Mouse (Mus musculus) heart, embryonic 13.5 days (tissue): ENCODE data around the gene Sim2. TPM values are rescaled to one million over a fixed set of nuclear protein-coding genes. Genes with fewer than 3 reads are reported as not detected.

Experiments
- ATAC-seq: fragments of 200-750 bp; cut with Nextera tagmentation; 2 replicates; pipeline ENCODE4 v1.8.0; 2017; ENCODE audit warnings: moderate TSS enrichment; ENCODE audit not compliant: insufficient number of reproducible peaks, low FRiP score, low TSS enrichment; ENCODE audit errors: extremely low read depth
- H3K27ac ChIP-seq: fragments of 300-500 bp; sonication (generic); replicated peaks from 2 replicates; pipeline ENCODE4 v1.5.1; 2015; ENCODE audit warnings: moderate library complexity, mild to moderate bottlenecking, inconsistent platforms
- H3K27me3 ChIP-seq: fragments of 300-500 bp; sonication (generic); replicated peaks from 2 replicates; pipeline ENCODE4 v1.6.1; 2015; ENCODE audit warnings: mild to moderate bottlenecking, inconsistent platforms
- H3K36me3 ChIP-seq: fragments of 300-500 bp; sonication (generic); 2 replicates; pipeline ENCODE4 v1.6.1; 2015; ENCODE audit warnings: mild to moderate bottlenecking, inconsistent platforms
- H3K4me1 ChIP-seq: fragments of 300-500 bp; sonication (generic); 2 replicates; pipeline ENCODE4 v1.6.1; 2015; ENCODE audit warnings: inconsistent platforms
- H3K4me2 ChIP-seq: fragments of 300-500 bp; sonication (generic); 2 replicates; pipeline ENCODE4 v1.6.1; 2015; ENCODE audit warnings: inconsistent platforms, mild to moderate bottlenecking, moderate library complexity
- H3K4me3 ChIP-seq: fragments of 300-500 bp; sonication (generic); 2 replicates; pipeline ENCODE4 v1.5.1; 2015; ENCODE audit warnings: moderate library complexity, mild to moderate bottlenecking, inconsistent platforms
- H3K9ac ChIP-seq: fragments of 300-500 bp; sonication (generic); 2 replicates; pipeline ENCODE4 v1.6.1; 2015; ENCODE audit warnings: inconsistent platforms, mild to moderate bottlenecking, moderate library complexity
- H3K9me3 ChIP-seq: fragments of 300-500 bp; sonication (generic); 2 replicates; pipeline ENCODE4 v1.6.1; 2016; ENCODE audit warnings: inconsistent platforms
- WGBS: fragments of 180-500 bp; shearing (Covaris S2); methylation state at CpG from one replicate; pipeline ENCODE4 v1.1.7; 2015; ENCODE audit warnings: mixed read lengths; 5-methylcytosine and 5-hydroxymethylcytosine counted together
- polyA plus RNA-seq: library from polyadenylated mRNA; unstranded; fragments of >200 nt; fragmentation: Nextera tagmentation; extraction: Ambion mirVana; gene quantifications from 2 replicates; pipeline ENCODE4 v1.2.1, GENCODE M21; 2015

Sim2 gene
- polyA plus RNA-seq, 1 experiment from 2014 or later = 0.07 TPM

DNA sequence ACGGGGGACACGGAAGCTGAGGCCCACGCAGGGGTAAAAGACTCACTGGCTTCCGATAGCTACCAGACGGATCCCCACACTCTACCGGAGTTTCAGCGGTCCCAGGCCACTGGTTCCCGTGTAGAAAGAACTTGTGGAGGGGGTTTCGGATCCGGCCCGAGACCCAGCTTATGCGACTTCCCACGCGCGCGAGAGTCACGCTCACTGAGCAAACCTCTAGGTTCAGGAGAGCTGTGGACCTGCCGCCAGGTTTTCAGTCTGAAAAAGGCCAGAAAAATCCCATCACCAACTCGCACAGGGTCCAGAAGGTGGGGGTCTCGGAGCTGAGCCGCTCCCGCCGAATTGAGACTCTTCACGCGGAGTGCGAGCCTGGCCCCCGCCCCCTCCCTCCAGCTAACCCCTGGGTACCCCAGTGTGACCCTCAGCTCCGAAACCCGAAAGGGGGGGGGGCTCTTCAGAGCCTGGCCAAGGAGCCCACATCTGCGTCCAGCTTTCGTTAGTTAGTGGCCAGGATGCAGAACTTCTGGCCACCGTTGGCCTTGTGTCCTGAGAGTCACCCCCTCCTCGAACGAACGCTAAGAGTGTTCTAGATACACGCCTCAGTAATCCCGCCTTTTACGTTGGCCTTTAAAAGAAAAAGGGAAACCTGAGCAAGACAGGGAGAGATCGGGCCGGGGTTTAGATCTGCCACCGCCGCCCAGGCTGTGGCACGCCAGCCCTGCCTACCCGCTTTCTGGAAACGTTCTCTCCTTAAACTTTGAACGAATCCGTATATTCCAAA lies 5.5 kb upstream of the Sim2 start:
- 1% methylated on average over 47 of the region's 47 CpGs for WGBS
- no peak overlapping the region for H3K9ac ChIP-seq
- 0 out of 2 replicates have a peak overlapping the region, but pooled peaks have one; percentile 3 for H3K4me3 ChIP-seq
- no peak for ATAC-seq
- peaks cover 14% of the 10 kb centered on the region for H3K4me1 ChIP-seq
- no peak overlapping the region for H3K27ac ChIP-seq
- no peaks in the 10 kb centered on the region for H3K36me3 ChIP-seq
- H3K9me3 ChIP-seq = no peaks in the 10 kb centered on the region
- peaks cover 95% of the 10 kb centered on the region for H3K27me3 ChIP-seq
- H3K4me2 ChIP-seq = peak overlapping the region; percentile 16; the same call in 1 of the 2 replicates

DNA sequence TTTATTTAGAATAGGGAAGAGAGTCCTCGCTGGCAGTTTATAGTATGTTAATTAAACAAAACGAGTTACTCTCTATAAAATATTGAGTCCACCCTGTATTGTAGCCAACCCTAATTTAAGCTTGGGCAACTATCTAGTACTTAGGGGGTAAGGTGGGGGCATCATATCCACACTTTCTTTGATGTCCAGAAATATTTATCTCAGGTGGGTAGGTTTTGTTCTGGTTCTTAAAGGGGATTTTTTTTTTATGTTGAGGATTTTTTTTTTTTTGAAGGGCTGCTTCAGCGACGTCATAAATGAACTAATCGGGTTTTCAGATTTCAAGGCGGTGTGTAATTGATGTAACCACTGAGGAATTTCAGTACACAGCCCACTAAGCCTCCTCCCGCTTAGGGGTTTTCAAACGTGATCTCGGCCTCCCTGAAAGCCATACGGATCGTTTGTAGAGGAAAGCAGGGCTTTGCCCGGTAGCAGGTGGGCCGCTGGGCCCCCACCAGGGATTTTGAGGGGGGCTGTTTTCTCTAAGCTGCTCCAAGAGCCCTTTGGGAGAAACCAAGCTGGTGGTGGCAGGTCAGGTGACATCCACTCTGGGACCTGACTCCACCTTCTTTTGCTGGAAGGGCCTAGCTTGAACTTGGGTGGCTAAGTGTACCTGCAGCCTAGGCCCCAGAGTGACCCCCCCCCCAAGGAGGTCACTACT lies 4.7 kb upstream of the Sim2 start:
- Histone ChIP-seq H3K4me1 (peaks cover 22% of the 10 kb centered on the region), H3K27me3 (peaks cover 99% of the 10 kb centered on the region), H3K9ac (no peak overlapping the region), H3K9me3 (no peaks in the 10 kb centered on the region), H3K27ac (no peak overlapping the region), H3K4me3 (no peak overlapping the region), H3K36me3 (no peaks in the 10 kb centered on the region), H3K4me2 (no peak overlapping the region)
- WGBS = 4% methylated on average over 13 of the region's 13 CpGs
- no peak for ATAC-seq

DNA sequence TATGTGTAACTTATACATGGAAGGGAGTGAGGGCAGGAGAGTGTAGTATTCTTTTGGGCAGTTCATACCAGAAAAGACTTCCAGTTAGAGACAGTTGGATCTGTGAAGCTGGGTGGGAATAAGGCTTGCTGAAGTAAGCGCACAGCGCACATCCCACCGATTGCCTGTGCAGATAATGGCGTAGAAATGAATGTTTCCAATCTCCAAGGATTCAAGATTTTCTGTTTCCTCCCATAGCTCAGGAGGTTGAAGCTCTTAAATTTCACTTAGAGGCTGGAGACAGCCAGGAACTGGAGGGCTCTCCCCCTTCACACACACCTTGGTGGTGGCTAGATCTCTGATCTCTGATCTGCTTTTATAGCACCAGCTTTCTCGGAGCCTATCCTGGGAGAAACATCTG lies 3.1 kb upstream of the Sim2 start:
- Histone ChIP-seq H3K4me2 (no peak overlapping the region), H3K36me3 (no peaks in the 10 kb centered on the region), H3K9ac (no peak overlapping the region), H3K27me3 (peaks cover 98% of the 10 kb centered on the region), H3K9me3 (no peaks in the 10 kb centered on the region), H3K27ac (no peak overlapping the region), H3K4me1 (peaks cover 28% of the 10 kb centered on the region), H3K4me3 (no peak overlapping the region)
- ATAC-seq = no peak
- 14% methylated on average over 5 of the region's 5 CpGs for WGBS

GRCm38 (mm10) chr16:94081996-94082708 lies 2.6 kb upstream of the Sim2 start:
- WGBS = 11% methylated on average over 8 of the region's 8 CpGs
- H3K9me3 ChIP-seq = no peaks in the 10 kb centered on the region
- no peak overlapping the region for H3K4me2 ChIP-seq
- ATAC-seq = no peak
- H3K9ac ChIP-seq = no peak overlapping the region
- no peaks in the 10 kb centered on the region for H3K36me3 ChIP-seq
- no peak overlapping the region for H3K4me3 ChIP-seq
- H3K27ac ChIP-seq = no peak overlapping the region
- H3K27me3 ChIP-seq = peaks cover 98% of the 10 kb centered on the region
- H3K4me1 ChIP-seq = peaks cover 32% of the 10 kb centered on the region

DNA sequence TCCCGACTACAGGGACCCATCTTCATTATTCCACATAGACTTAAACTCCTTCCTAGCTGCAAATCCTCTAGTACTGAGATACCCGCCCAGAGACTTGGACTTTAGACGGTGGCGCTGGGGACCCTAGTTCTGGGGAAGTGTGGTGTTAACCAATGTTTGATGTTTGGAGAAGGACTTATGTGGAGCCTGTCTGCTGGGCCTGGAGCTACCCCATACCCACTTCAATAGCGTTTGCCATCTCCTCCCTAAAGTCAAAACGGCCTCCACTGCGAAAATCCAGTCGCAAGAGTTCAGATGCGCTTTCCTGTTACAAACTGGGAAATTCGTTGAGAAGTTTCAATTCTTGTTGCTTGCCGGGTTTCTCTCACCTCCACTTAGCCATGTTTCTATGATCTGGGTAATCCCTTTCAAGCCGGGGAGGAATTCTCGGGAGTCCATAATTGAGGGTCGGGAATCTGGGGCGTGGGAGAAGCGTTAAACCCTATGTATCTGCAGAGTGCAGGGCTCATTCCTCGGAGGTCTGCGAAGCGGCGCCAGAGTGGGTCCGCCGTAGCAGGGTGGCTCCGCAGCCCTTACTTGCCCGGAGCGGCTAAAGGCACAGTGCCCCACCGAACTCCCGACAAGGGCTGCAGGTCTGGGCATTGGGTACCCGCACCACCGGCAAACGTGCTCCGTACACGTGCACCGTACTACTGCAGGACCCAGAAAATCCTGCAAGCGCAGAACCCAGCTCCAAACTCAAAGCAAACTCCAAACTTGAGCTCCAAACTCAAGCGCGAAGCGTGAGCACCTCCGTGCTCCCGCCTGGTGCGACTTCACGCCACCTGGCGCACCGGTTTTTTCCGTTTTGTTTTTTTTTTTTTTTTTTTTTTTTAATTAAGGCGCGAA lies 1.5 kb upstream of the Sim2 start:
- H3K4me2 ChIP-seq = no peak overlapping the region
- no peaks in the 10 kb centered on the region for H3K9me3 ChIP-seq
- H3K27me3 ChIP-seq = peaks cover 98% of the 10 kb centered on the region
- H3K4me3 ChIP-seq = no peak overlapping the region
- H3K36me3 ChIP-seq = no peaks in the 10 kb centered on the region
- H3K4me1 ChIP-seq = peaks cover 38% of the 10 kb centered on the region
- no peak overlapping the region for H3K27ac ChIP-seq
- 2% methylated on average over 46 of the region's 46 CpGs for WGBS
- H3K9ac ChIP-seq = no peak overlapping the region
- no peak for ATAC-seq

DNA sequence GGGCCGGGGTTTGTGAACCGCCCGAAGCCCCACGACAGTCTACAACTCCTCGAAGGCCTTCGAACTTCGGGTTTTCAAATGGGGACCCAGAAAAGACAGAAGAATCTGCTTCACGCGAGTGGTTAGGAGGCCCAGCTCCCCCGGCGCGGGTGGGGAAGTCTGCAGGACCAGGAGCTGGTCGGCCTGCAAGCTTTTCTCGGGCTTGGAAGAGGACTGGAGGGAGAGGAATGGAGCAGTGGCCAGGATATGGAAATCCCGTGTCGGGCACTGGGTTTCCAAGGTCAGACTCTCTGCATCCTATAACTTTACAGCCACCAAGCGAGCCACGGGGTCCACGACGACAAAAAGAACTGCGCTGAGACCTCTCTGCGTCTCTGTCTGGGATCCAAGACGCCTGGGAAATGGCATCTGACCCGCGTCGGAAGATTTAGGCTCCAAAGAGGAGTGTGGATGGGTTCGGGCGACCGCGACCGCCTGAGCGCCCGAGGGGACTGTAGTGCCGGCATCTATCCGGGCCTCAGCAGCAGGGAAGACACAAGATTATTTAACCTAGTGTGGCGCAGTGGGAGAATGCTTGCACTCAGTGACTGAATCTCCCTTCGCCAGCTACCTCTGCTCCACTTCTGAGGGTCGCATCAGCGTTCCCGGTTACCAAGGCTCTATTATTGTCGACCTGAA lies 744 bp upstream of the Sim2 start:
- peaks cover 37% of the 10 kb centered on the region for H3K4me1 ChIP-seq
- H3K9ac ChIP-seq = no peak overlapping the region
- peaks cover 98% of the 10 kb centered on the region for H3K27me3 ChIP-seq
- no peaks in the 10 kb centered on the region for H3K9me3 ChIP-seq
- peak overlapping the region; percentile 75 for H3K4me2 ChIP-seq
- no peak overlapping the region for H3K27ac ChIP-seq
- H3K4me3 ChIP-seq = peak overlapping the region; percentile 53; the same call in 1 of the 2 replicates
- no peaks in the 10 kb centered on the region for H3K36me3 ChIP-seq
- no peak for ATAC-seq
- WGBS = under 1% methylated on average over 41 of the region's 41 CpGs

DNA sequence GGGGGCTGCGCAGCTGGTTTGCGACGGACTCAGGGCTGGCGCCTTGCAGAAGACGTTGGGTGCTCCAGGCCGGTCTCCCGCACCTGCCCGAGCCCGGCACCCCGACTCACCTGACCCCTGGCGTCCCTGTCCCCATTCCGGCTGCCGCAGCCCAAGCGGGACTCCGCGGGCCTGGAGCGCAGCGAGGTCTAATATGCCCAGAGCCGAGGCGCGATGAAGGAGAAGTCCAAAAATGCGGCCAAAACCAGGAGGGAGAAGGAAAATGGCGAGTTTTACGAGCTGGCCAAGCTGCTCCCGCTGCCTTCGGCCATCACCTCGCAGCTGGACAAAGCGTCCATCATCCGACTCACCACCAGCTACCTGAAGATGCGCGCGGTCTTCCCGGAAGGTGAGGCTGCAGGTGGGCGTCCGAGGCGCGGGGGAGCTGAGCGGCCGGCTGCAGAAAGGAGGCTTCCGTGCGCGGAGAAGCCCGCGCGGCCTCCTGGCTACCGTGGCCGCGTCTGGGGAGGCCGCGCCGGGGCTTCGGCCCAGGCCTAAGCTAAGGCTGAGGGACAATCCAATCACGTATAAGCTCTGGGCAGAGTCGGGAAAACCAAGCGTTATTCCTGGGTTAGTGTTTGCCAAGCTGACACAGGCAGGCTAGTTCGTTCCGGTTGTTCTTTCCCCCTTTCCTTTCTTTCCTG lies 1.0 kb downstream of the Sim2 start:
- Histone ChIP-seq H3K4me3 (peak overlapping the region; percentile 53), H3K9me3 (no peaks in the 10 kb centered on the region), H3K4me1 (peaks cover 31% of the 10 kb centered on the region), H3K27ac (no peak overlapping the region), H3K27me3 (peaks cover 98% of the 10 kb centered on the region), H3K4me2 (peak overlapping the region; percentile 75), H3K36me3 (no peaks in the 10 kb centered on the region), H3K9ac (peak overlapping the region; percentile 40; the same call in 1 of the 2 replicates)
- no peak for ATAC-seq
- under 1% methylated on average over 57 of the region's 57 CpGs for WGBS

- H3K9me3 ChIP-seq = no peaks in the 10 kb centered on the region
- peaks cover 98% of the 10 kb centered on the region for H3K27me3 ChIP-seq
- peaks cover 31% of the 10 kb centered on the region for H3K4me1 ChIP-seq
- no peak overlapping the region for H3K27ac ChIP-seq
- peak overlapping the region; percentile 26 for H3K4me3 ChIP-seq
- H3K4me2 ChIP-seq = peak overlapping the region; percentile 38
- no peak for ATAC-seq
- peak overlapping the region; percentile 15; the same call in 1 of the 2 replicates for H3K9ac ChIP-seq
- 2% methylated on average over 50 of the region's 50 CpGs for WGBS
- H3K36me3 ChIP-seq = no peaks in the 10 kb centered on the region
Measured at GRCm38 (mm10) chr16:94086701-94087569, 2.2 kb downstream of the Sim2 start.

- Histone ChIP-seq H3K9ac (no peak overlapping the region), H3K4me3 (peak overlapping the region; percentile 26), H3K9me3 (no peaks in the 10 kb centered on the region), H3K4me1 (peaks cover 31% of the 10 kb centered on the region), H3K27ac (no peak overlapping the region), H3K27me3 (peaks cover 98% of the 10 kb centered on the region), H3K4me2 (peak overlapping the region; percentile 38), H3K36me3 (no peaks in the 10 kb centered on the region)
- no peak for ATAC-seq
- 8% methylated on average over 16 of the region's 16 CpGs for WGBS
Measured at GRCm38 (mm10) chr16:94087570-94088225, 3.0 kb downstream of the Sim2 start.
